Mouse (Mus musculus) bone marrow, adult 2 months (tissue): Measurements from ENCODE around the gene Vmn2r83.

ENCODE experiments used
- CTCF ChIP-seq: fragments of 200-500 bp; IDR thresholded peaks from 2 replicates; pipeline ENCODE4 v1.5.1; 2011; ENCODE audit warnings: low read length, control low read depth; ENCODE audit not compliant: control insufficient read depth, insufficient read depth
- POLR2A ChIP-seq: fragments of 200-500 bp; IDR thresholded peaks from 2 replicates; pipeline ENCODE4 v1.6.1; 2011; ENCODE audit warnings: low read depth, mild to moderate bottlenecking, control low read depth, low read length, borderline replicate concordance; ENCODE audit not compliant: control insufficient read depth

DNA sequence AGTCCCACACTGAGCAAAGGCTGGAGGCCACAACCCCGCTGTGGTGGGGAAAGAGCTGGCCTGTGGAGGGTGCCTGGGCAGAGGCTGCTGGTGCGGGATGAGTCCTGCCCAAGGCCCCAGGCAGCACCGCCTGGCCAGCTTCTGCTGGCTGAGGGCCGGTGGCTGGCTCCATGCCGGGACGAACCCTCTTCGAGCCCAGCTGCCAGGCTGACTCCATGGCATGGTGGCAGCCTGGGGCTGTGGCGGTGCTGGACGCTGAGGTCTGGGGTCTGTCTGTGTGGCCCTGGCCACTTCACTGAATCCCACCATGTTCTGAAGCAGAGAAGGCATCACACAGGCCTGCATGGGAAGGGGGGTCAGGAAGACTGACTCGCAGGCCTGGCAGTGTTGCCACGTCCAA, 72.2 kb downstream of the Vmn2r83 start:
- TF ChIP-seq CTCF = no peak
- TF ChIP-seq POLR2A = no peak
